Mouse (Mus musculus): ENCODE data around the gene Utrn.

Gene Utrn

DNA sequence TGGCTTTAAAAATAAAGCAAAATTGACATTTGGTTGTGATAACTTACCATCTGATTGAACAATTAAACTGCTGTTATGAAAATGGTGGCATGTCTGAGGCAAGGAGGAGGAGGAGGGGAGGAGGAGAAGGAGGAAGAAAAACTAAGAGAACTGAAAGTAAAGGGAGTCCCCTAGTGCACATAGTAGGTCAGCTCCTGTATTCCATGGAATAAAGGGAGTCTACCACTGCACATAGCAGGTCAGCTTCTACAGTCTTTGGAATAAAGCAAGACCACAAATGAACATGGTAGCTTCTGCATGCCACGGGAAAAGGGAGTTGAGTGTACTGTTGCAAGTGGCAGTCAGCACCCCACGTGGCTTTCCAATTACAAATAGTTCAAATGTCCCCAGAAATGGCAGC is 323.7 kb downstream of the Utrn start:
- no peak for DNase-seq (ENCODE audit: low read depth, low spot score)

- DNase-seq (ENCODE audit: low read depth, low spot score) = no peak
Measured at GRCm38 (mm10) chr10:12541757-12542156, 327.4 kb downstream of the Utrn start.

DNA sequence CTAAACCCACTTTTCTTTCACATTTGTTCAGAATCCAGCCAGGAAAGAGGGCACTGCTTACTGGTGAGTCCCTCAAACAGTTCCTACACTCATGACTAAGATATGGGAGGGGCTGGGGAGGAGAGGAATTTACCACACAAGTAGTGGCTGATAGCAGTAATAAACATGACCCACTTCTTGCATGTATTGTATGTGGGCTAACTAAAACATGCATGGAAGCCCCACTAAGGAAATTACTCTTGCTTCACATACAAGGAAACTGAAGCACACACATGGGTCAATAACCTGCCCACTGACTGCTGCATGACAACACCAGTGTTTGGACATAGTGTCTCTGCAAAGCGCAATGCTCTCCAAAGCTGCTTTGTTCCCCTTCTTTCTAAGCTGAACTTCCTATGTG is 333.9 kb downstream of the Utrn start:
- no peak for DNase-seq (ENCODE audit: low read depth, low spot score)

- DNase-seq (ENCODE audit: low read depth, low spot score) = no peak
Measured at GRCm38 (mm10) chr10:12534801-12535200, 334.4 kb downstream of the Utrn start.

DNA sequence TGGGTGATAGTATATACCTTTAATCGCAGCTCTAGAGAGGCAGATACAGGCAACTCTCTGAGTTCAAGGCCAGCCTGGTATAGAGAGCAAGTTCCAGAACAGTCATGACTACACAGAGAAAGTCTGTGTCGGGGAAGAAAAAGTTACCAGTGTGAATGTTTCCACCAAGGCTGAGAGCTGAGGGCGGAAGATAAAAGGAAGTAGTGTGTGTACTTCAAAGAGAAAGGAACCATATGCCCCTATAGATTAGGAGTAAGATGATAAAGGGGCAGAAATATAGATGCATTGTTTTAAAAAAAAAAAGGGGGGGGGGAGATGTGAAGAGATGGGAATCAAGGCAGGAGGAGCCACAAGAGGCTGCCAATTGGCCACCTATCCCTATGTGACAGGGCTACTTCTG is 334.9 kb downstream of the Utrn start:
- no peak for DNase-seq (ENCODE audit: low read depth, low spot score)

DNA sequence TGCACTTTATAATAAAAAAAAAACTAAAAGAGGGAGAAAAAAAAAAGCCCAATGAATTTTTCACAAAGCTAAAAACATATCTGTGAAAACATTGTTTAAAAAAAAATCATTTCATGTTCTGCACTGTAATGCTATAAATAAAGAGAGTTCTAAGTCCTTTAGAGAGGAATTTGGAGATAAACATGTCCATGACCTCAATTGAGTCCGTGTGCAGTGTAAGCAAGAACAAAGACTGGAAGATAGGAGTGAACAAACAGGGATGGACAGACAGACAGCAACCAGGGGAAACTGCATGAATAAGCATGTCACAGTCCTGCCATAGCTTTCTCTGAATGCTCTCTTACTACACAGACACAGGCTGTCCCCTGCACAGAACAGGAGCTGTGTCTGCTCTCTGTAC is 347.1 kb downstream of the Utrn start:
- no peak for DNase-seq (ENCODE audit: low read depth, low spot score)

GRCm38 (mm10) chr10:12518162-12518561 is 351.0 kb downstream of the Utrn start:
- no peak for DNase-seq (ENCODE audit: low read depth, low spot score)

DNA sequence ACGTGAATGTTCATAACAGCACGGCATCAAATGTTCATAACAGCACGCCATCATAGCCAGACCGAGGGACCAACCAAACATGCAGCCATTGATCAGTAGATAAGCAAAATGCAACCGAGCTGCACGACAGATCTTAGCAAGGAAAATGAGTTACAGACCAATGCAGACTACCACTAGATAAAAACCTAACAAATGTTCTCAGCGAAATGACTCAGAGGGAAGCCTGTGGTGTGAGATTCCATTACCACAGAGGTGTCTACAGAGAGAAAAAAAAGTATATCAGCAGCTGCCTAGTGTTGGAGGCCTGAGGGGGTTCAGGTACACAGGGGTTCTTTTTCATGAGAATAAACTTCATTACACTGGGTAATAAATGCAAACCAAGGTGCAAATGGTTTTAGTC is 363.6 kb downstream of the Utrn start:
- no peak for DNase-seq (ENCODE audit: low read depth, low spot score)

- DNase-seq (ENCODE audit: low read depth, low spot score) = no peak
Measured at GRCm38 (mm10) chr10:12500489-12500888, 368.7 kb downstream of the Utrn start.

GRCm38 (mm10) chr10:12497555-12497954 is 371.6 kb downstream of the Utrn start:
- DNase-seq (ENCODE audit: low read depth, low spot score) = no peak

DNA sequence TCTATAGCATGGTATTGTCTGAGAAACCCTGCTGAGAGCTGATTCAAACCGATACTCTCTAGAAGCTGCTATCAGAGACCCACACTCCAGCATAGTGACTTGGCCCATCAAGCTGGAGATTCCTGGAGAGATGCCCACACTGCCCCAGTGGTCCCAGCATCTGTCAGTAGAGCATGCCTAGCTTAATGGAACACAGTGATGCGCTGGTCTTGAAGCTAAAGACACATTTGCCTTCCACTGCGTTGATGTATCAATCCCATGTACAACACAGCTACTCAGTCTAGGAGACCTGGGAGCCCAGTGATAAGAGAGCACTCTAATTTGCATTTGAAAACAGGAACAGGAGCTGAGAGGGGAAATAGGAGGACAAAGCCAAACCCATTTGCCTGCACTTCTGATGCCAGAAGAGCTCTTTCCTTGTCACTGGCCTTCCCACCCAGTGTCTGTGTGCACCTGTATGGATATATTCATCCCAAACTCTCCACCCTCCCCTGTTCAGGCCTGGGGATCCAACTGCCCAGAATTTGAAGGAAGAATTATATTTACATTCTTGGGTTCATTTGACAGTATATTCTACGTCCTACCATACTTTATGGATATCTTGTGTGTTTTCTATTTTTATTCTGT is 379.5 kb downstream of the Utrn start:
- DNase-seq (ENCODE audit: low read depth, low spot score) = no peak

DNA sequence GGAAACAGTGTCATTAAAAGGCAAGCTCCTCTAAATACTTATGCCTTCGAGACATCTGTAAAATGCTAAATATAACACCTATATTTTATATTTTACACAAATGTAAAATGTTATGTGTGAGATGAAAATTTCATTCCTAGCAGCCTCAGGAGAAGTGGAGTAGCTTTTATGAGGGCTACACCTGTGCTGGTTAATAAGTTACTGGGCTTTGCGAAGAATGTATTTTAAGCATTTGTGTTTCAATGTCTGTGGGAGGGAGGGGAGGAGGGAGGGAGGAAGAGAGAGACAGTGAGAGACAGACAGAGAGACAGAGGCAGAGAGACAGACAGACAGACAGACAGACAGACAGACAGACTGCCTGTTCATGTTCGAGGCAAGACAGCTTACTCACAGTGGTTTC is 380.6 kb downstream of the Utrn start:
- no peak for DNase-seq (ENCODE audit: low read depth, low spot score)

- no peak for DNase-seq (ENCODE audit: low read depth, low spot score)
Measured at GRCm38 (mm10) chr10:12488117-12488516, 381.0 kb downstream of the Utrn start.

GRCm38 (mm10) chr10:12483494-12483893 is 385.7 kb downstream of the Utrn start:
- DNase-seq (ENCODE audit: low read depth, low spot score) = no peak

- DNase-seq (ENCODE audit: low read depth, low spot score) = no peak
Measured at GRCm38 (mm10) chr10:12482975-12483374, 386.2 kb downstream of the Utrn start.

DNA sequence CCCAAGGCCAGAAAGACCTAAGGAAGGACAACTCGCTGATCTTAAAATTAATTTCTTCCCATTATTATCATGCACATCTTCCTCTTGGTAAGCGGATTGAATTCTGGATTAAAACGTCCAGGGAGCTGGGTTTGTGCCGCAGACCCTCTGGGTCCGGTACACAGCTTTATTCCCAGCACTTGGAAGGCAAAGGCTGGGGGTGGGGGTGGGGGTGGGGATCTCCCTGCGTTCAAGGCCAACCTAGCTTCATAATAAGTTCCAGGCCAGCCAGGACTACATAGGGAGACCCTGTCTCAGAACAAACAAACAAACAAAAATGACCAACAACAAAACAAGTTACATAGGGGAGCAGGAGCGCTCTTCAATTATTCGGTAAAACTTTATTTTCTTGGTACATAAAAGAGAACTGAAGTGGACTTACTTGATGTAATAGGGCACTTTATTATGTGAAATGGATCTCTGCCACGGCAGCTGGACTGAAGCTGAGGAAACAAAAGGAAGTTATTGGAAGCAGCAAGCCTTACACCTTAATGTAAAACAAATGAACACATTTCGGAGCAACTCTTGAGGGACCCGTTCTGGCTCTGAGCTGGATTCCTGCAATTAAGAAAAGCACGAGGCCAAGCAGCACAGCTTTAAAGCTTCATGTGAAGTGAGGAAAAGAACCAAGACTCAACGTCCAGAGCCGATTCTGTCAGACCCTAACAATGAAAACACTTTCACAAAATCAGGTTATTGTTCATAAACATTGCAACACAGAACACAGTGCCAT is 394.1 kb downstream of the Utrn start:
- DNase-seq (ENCODE audit: low read depth, low spot score) = no peak

GRCm38 (mm10) chr10:12469391-12470057 is 399.6 kb downstream of the Utrn start:
- DNase-seq (ENCODE audit: low read depth, low spot score) = no peak

DNA sequence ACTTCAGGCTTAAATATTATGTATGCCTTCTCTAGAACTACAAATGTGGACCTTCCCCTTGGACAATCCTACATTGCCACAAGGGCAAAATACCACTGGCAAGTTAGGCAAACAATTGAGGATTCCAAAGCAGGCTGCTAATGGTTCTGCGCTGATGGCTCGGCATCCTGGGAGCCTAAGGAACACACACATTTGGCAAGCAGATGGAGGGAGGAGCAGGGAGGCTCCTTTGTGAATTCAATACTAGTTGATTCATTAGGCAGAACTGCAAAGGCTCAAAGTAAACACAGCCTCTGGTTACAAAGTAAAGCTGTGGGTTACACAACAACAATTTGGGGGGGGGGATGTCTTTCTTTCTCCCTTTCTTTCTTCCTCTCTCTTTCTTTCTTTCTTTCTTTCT is 401.6 kb downstream of the Utrn start:
- DNase-seq (ENCODE audit: low read depth, low spot score) = no peak

DNA sequence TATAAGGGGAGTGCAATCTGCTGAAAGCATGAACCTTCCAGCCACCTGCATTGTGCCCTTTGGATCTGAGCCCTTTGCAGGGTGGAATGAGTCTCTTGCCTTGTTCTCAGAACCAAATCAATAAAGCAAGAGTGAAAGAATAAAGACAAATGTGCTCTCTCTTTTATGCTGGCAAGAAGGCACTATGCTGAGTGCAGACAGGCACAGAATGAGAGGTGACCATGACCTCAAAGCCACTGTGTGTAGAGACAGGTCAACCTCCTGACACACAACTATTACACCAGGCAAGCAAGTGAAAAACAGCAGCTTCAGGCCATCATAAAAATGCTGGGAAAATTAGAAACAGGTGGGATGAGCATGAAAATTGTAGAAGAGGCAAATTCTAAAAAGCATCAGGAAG is 408.2 kb downstream of the Utrn start:
- no peak for DNase-seq (ENCODE audit: low read depth, low spot score)

DNA sequence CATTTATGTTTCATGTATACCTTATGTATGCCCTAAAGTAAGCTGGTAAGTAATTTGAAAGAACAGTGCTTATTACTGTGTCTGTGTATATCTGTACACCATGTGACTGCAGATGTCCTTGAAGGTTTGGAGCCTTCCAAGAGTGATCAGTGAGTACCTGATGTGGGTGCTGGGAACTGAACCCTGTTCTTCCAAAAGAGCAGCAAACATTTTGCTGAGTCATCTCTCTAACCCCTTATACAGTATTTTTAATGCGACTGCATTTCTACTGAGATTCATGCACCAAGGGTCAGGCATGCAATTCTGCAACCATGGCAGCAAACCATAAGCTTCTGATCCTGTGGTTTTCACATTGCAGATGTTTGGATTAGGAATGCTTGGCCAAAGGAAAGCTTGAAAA is 412.3 kb downstream of the Utrn start:
- no peak for DNase-seq (ENCODE audit: low read depth, low spot score)

DNA sequence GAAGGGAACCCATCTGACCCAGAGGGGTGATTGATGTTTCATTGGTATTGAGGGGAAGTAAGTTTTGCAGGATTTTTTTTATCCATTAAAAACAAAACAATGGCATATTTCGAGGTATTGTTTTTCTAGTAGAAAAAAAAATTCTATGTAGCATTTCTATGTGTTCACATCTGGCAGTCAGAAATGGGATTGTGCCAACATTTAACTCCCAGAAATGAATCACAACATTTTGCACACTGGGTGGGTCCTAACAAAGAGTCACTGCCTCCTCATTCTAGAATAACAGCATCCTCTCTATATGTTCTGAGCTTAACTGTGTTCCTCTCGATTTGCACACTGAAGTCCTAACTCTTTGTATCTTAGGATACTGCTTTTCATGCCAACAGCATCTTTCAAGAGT is 416.5 kb downstream of the Utrn start:
- no peak for DNase-seq (ENCODE audit: low read depth, low spot score)

DNA sequence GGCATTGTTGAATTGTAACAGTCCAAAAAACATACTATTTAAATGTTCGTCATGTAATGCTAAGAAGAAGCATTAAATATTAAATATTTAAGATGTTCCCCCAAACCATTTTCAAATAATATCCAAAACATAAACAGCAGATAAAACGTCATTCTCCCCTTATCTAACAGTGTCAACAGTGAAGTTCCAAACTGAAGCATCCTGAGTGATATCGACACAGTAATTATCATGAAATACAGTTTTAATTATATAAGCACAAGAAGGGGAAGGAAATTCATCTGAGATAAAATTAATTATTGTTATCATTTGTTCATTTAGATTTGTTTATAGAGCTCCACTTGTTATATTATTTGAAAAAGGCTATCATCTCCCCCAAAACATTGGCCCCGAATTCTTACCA is 425.0 kb downstream of the Utrn start:
- no peak for DNase-seq (ENCODE audit: low read depth, low spot score)

DNA sequence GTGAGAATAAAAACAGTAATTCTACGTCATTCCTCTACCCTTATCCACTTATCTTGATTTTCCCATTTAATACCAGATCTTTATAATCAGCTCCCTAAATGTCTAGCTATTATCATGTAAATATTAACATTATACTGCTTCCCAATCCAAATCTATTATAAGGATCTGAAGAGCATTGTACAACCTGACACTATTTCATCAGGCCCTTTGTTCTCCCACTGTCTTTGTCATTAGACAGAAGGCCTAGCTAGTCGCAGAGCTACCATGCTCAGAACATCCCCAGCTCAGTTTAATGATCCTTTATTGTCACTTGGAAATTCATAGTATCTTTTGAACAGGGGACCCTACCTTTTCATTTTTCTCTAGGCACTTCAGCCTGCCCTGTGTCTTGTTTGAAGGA is 436.0 kb downstream of the Utrn start:
- DNase-seq (ENCODE audit: low read depth, low spot score) = no peak
